Mouse (Mus musculus) hindbrain, embryonic 16.5 days (tissue): ENCODE results near the gene 2310022B05Rik. TPM values are rescaled to one million over a fixed set of nuclear protein-coding genes. Genes with fewer than 3 reads are reported as not detected.

Experiments
- ATAC-seq: fragments of 200-750 bp; cut with Nextera tagmentation; 2 replicates; pipeline ENCODE4 v1.8.0; 2017; ENCODE audit warnings: moderate TSS enrichment, moderate library complexity
- H3K27ac ChIP-seq: fragments of 300-500 bp; sonication (generic); 2 replicates; pipeline ENCODE4 v1.5.1; 2014; ENCODE audit warnings: low read depth, mild to moderate bottlenecking, control low read depth, low read length, moderate library complexity
- H3K27me3 ChIP-seq: fragments of 300-500 bp; sonication (generic); replicated peaks from 2 replicates; pipeline ENCODE4 v1.6.1; 2014; ENCODE audit warnings: low read length; ENCODE audit not compliant: control insufficient read depth, insufficient read depth
- H3K36me3 ChIP-seq: fragments of 300-500 bp; sonication (generic); 2 replicates; pipeline ENCODE4 v1.6.1; 2014; ENCODE audit warnings: mild to moderate bottlenecking, low read length, moderate library complexity, mixed read lengths; ENCODE audit not compliant: control insufficient read depth, insufficient read depth
- H3K4me1 ChIP-seq: fragments of 300-500 bp; sonication (generic); 2 replicates; pipeline ENCODE4 v1.6.1; 2014; ENCODE audit warnings: low read depth, low read length; ENCODE audit not compliant: control insufficient read depth, insufficient read depth
- H3K4me2 ChIP-seq: fragments of 300-500 bp; sonication (generic); 2 replicates; pipeline ENCODE4 v1.6.1; 2014; ENCODE audit warnings: mild to moderate bottlenecking, low read length, control low read depth, moderate library complexity
- H3K4me3 ChIP-seq: fragments of 300-500 bp; sonication (generic); 2 replicates; pipeline ENCODE4 v1.5.1; 2014; ENCODE audit warnings: mild to moderate bottlenecking, low read length, control low read depth, moderate library complexity
- H3K9ac ChIP-seq: fragments of 300-500 bp; sonication (generic); 2 replicates; pipeline ENCODE4 v1.6.1; 2014; ENCODE audit warnings: low read depth, mild to moderate bottlenecking, control low read depth, low read length, moderate library complexity
- H3K9me3 ChIP-seq: fragments of 300-500 bp; sonication (generic); 2 replicates; pipeline ENCODE4 v1.6.1; 2014; ENCODE audit warnings: mild to moderate bottlenecking, low read length, moderate library complexity; ENCODE audit not compliant: control insufficient read depth
- WGBS: fragments of 180-500 bp; shearing (Covaris S2); extraction: QIAGEN DNeasy Blood & Tissue Kit; methylation state at CpG from one replicate; pipeline ENCODE4 v1.1.7; 2014; 5-methylcytosine and 5-hydroxymethylcytosine counted together
- polyA plus RNA-seq: library from polyadenylated mRNA; unstranded; fragments of >200 nt; fragmentation: Nextera tagmentation; extraction: Ambion mirVana; gene quantifications from 2 replicates; pipeline ENCODE4 v1.2.1, GENCODE M21; 2015

2310022B05Rik gene
- 17.0 and 23.2 TPM in 2 replicates for polyA plus RNA-seq

- Histone ChIP-seq H3K27ac (peak within 1 kb of the TSS; percentile 92), H3K9me3 (no peaks in the 10 kb centered on the region), H3K9ac (peak within 1 kb of the TSS; percentile 93), H3K4me3 (peak within 1 kb of the TSS; percentile 96), H3K4me2 (peak within 1 kb of the TSS; percentile 90), H3K4me1 (peaks cover 40% of the 10 kb centered on the region), H3K27me3 (no peaks in the 10 kb centered on the region), H3K36me3 (no peaks in the 10 kb centered on the region)
- peak; percentile 88 for ATAC-seq
- 1% methylated on average over 67 of the region's 69 CpGs for WGBS
Observed at GRCm38 (mm10) chr8:124663112-124663873, at the start of gene 2310022B05Rik. Gene 2310022B05Rik, minus strand, starts transcription at chr8:124663369.

DNA sequence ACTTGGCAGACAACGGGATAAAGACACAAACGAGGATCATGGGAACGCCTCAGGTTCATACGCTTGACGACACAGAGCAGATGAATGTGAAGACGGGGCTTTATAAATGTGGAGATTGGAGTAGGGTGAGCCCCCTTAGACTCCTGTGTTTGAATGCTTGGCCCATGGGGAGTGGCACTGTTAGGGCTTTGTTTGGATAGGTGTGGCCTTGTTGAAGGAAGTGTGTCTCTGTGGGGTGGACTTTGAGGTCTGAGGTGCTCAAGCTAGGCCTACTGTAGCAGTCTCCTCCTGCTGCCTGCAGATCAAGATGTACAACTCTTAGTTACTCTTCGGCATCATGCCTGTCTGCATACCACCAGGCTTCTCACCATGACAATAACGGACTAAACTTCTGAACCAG lies 42.7 kb upstream of the 2310022B05Rik start:
- Histone ChIP-seq H3K9ac (no peak overlapping the region), H3K9me3 (no peaks in the 10 kb centered on the region), H3K4me2 (no peak overlapping the region), H3K27ac (no peak overlapping the region), H3K36me3 (peaks cover 28% of the 10 kb centered on the region), H3K27me3 (no peaks in the 10 kb centered on the region), H3K4me3 (no peak overlapping the region), H3K4me1 (no peaks in the 10 kb centered on the region)
- WGBS = 96% methylated on average over 8 of the region's 8 CpGs
- ATAC-seq = no peak

- no peak for ATAC-seq
- H3K27me3 ChIP-seq = no peaks in the 10 kb centered on the region
- H3K9me3 ChIP-seq = no peaks in the 10 kb centered on the region
- no peak overlapping the region for H3K4me3 ChIP-seq
- H3K27ac ChIP-seq = no peak overlapping the region
- no peak overlapping the region for H3K4me2 ChIP-seq
- H3K9ac ChIP-seq = no peak overlapping the region
- 90% methylated on average over 4 of the region's 4 CpGs for WGBS
- no peaks in the 10 kb centered on the region for H3K4me1 ChIP-seq
- H3K36me3 ChIP-seq = peaks cover 22% of the 10 kb centered on the region
Observed at GRCm38 (mm10) chr8:124704376-124704775, 41.2 kb upstream of the 2310022B05Rik start.

DNA sequence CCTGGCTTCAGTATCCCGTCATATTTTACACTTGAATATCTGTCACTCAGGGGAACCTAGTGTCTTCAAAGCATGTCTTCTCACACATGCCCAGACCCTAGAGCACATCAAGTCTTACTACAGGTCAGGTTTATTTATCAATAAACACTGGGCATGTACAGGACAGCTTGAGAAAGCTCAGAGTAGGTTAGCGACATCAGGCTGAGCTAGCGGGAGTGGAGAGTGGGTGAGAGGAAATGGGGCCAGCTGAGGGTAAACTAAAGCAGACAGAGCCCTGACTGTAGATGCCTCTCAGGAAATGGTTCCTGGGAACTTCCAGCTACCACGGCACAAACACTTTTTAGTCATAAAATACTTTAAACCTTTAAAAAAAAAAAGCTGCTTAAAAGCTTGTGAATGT lies 40.4 kb upstream of the 2310022B05Rik start:
- 87% methylated on average over 4 of the region's 4 CpGs for WGBS
- Histone ChIP-seq H3K4me3 (no peak overlapping the region), H3K9ac (no peak overlapping the region), H3K9me3 (no peaks in the 10 kb centered on the region), H3K27ac (no peak overlapping the region), H3K4me2 (no peak overlapping the region), H3K27me3 (no peaks in the 10 kb centered on the region), H3K36me3 (peaks cover 19% of the 10 kb centered on the region; the same call in 1 of the 2 replicates), H3K4me1 (no peaks in the 10 kb centered on the region)
- no peak for ATAC-seq

DNA sequence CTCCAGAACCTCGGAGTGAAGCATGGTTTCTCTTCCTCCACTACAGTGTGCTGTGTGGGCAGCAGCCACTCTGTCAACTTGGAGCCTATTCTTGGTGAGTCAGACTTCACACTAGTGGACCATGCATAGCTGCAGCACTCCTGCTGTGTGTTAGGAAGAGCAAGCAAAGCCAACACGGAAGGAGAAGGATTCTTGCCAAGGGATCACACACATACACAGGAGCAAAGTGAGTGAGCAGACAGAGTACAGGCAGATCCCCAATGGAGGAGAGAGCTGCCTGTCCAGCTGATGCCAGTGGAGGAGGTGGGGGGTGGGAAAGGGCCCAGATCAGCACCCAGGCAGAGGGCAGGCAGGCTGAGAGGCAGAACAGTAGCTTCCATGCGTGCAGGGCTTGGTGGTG lies 39.0 kb upstream of the 2310022B05Rik start:
- no peak for ATAC-seq
- Histone ChIP-seq H3K27ac (no peak overlapping the region), H3K4me1 (no peaks in the 10 kb centered on the region), H3K4me2 (no peak overlapping the region), H3K9ac (no peak overlapping the region), H3K9me3 (no peaks in the 10 kb centered on the region), H3K36me3 (peaks cover 16% of the 10 kb centered on the region; the same call in 1 of the 2 replicates), H3K27me3 (no peaks in the 10 kb centered on the region), H3K4me3 (no peak overlapping the region)
- 80% methylated on average over 3 of the region's 3 CpGs for WGBS

DNA sequence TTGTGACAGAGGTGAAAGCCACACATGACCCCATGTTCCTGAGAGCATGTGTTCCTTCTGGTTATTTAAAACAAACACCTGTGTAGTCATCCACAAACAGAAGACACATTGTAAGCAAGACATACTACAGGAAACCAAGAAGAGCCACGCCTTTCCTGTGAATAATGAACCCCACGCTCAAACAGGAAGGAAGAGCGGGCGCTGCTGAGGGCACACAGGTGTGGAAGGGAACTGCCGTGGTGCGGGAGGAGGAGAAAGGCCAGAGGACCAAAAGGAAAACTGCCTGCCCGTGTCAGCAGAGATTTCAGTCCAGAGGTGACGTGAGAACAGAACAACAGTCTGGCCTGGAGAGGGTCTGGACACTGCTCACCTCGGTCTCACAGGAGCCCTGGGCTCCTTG lies 37.9 kb upstream of the 2310022B05Rik start:
- H3K4me3 ChIP-seq = no peak overlapping the region
- ATAC-seq = no peak
- no peaks in the 10 kb centered on the region for H3K4me1 ChIP-seq
- WGBS = 93% methylated on average over 9 of the region's 9 CpGs
- no peak overlapping the region for H3K9ac ChIP-seq
- no peaks in the 10 kb centered on the region for H3K9me3 ChIP-seq
- H3K36me3 ChIP-seq = peaks cover 14% of the 10 kb centered on the region; the same call in 1 of the 2 replicates
- H3K4me2 ChIP-seq = no peak overlapping the region
- no peaks in the 10 kb centered on the region for H3K27me3 ChIP-seq
- no peak overlapping the region for H3K27ac ChIP-seq

DNA sequence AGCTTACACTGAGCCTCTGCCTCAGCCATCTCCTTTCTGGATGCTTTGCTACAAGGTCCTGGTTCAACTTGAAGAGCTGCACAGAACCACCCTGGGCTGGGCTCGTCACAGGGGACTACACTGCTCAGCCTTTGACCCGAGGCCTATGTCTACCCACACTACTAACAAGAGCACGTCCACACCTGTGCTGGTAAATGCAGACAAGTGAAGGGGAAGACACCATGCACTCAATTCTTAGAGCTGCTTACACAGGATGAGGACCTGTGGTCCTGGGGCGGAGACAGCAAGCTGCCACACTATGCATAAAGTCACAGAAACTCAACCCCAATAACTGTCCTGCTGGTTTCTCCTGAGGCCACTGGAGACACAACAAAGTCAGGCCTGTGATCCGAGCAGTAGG lies 37.1 kb upstream of the 2310022B05Rik start:
- H3K27ac ChIP-seq = no peak overlapping the region
- no peak for ATAC-seq
- no peaks in the 10 kb centered on the region for H3K9me3 ChIP-seq
- H3K9ac ChIP-seq = no peak overlapping the region
- H3K4me2 ChIP-seq = no peak overlapping the region
- peaks cover 17% of the 10 kb centered on the region; the same call in 1 of the 2 replicates for H3K36me3 ChIP-seq
- WGBS = 90% methylated on average over 5 of the region's 5 CpGs
- H3K27me3 ChIP-seq = no peaks in the 10 kb centered on the region
- H3K4me3 ChIP-seq = no peak overlapping the region
- no peaks in the 10 kb centered on the region for H3K4me1 ChIP-seq

DNA sequence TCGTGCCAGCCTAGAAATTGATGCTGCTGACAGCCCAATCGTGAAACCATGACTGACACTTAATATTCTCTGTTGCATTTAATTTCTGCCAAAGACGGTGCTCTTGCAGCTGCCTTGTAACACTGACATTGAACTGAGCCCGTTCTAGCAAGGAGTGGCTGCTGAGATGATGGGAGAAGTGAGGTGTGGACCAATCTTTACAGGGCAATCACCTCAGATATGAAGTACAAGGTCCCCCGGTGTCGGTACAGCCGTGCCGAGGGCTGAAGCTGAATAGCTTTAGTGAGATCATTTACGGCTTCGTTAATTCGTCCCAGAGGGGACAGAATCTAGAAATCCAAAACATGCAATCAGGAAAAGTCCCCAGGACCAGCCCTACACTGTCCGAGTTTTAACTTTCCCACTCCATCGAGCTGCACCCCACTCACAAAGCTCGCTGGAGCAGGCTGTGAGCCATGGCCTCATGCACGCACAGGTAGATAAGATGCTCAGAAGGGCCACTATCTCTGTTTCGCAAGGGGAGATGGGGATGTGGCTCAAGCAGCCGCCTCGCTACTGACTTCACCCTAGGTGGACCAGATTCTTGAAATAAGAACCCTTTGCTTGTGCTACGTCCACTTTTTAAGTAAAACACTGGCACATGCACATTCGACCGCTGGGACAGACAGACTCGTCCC lies 32.4 kb upstream of the 2310022B05Rik start:
- H3K9me3 ChIP-seq = no peaks in the 10 kb centered on the region
- no peak overlapping the region for H3K4me2 ChIP-seq
- H3K4me1 ChIP-seq = no peaks in the 10 kb centered on the region
- H3K27me3 ChIP-seq = no peaks in the 10 kb centered on the region
- H3K9ac ChIP-seq = no peak overlapping the region
- no peak overlapping the region for H3K27ac ChIP-seq
- 93% methylated on average over 22 of the region's 22 CpGs for WGBS
- peaks cover 12% of the 10 kb centered on the region for H3K36me3 ChIP-seq
- H3K4me3 ChIP-seq = no peak overlapping the region
- ATAC-seq = no peak

GRCm38 (mm10) chr8:124691706-124692105 lies 28.5 kb upstream of the 2310022B05Rik start:
- H3K4me3 ChIP-seq = no peak overlapping the region
- no peak overlapping the region for H3K4me2 ChIP-seq
- peaks cover 12% of the 10 kb centered on the region for H3K36me3 ChIP-seq
- H3K9ac ChIP-seq = no peak overlapping the region
- WGBS = 94% methylated on average over 4 of the region's 4 CpGs
- no peaks in the 10 kb centered on the region for H3K9me3 ChIP-seq
- H3K4me1 ChIP-seq = no peaks in the 10 kb centered on the region
- no peak overlapping the region for H3K27ac ChIP-seq
- no peak for ATAC-seq
- no peaks in the 10 kb centered on the region for H3K27me3 ChIP-seq
